Mouse (Mus musculus) testis, adult 2 months (tissue): ENCODE measurements around the gene Lrp8.

Source experiments
- CTCF ChIP-seq: fragments of 200-500 bp; IDR thresholded peaks from 2 replicates; pipeline ENCODE4 v1.5.1; 2012; ENCODE audit warnings: low read depth, mild to moderate bottlenecking, inconsistent platforms, low read length, moderate library complexity; ENCODE audit not compliant: control insufficient read depth, insufficient read depth, insufficient replicate concordance
- POLR2A ChIP-seq: fragments of 200-500 bp; IDR thresholded peaks from 2 replicates; pipeline ENCODE4 v1.6.1; 2012; ENCODE audit warnings: low read depth, mild to moderate bottlenecking, inconsistent platforms, low read length, moderate library complexity; ENCODE audit not compliant: control insufficient read depth

- TF ChIP-seq CTCF (no peak), POLR2A (no peak)
Measured at GRCm38 (mm10) chr4:107802450-107803331, 630 bp downstream of the Lrp8 start.
